Mouse (Mus musculus): ENCODE measurements around the gene Fam228a. TPM values are rescaled to one million over a fixed set of nuclear protein-coding genes. Genes with fewer than 3 reads are reported as not detected.

The Fam228a gene
- polyA plus RNA-seq, 1 experiment from 2014 or later = 1.1 TPM

DNA sequence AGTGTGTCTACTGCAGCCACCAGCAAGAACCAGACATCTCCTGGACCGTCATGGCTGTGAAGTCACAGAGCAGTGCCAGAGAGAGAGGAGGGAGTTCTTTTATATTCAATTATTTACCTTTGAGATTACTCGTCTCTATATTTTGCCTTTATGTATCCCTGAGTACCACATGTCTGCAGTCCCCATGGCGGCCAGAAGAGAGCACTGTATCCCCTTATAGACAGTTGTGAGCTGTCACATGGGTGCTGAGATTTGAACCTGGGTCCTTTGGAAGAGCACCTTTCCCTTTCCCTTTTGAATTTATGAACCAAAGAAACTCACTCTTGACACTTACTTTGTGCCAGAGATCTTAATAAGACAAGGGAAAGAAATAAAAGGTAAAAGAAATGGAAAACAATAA is 9.1 kb downstream of the Fam228a start:
- no peaks in the 10 kb centered on the region for H3K9me3 ChIP-seq (ENCODE audit: control insufficient read depth, low read length)
- no peak overlapping the region for H3K9ac ChIP-seq
- no peak for DNase-seq (ENCODE audit: low spot score)
- H3K4me3 ChIP-seq (replicated peaks; ENCODE audit: low read length) = no peak overlapping the region
- no peak for ATAC-seq (ENCODE audit: low FRiP score)
- H3K4me2 ChIP-seq (replicated peaks) = no peak overlapping the region
- 92% methylated on average over 3 of the region's 3 CpGs for WGBS
- no peaks in the 10 kb centered on the region for H3K4me1 ChIP-seq (replicated peaks; ENCODE audit: control insufficient read depth, insufficient read depth, low read length)
- no peaks in the 10 kb centered on the region for H3K27me3 ChIP-seq (ENCODE audit: control insufficient read depth, insufficient read depth, low read length)
- no peaks in the 10 kb centered on the region for H3K36me3 ChIP-seq (replicated peaks; ENCODE audit: control insufficient read depth, insufficient read depth)
- H3K27ac ChIP-seq = no peak overlapping the region

DNA sequence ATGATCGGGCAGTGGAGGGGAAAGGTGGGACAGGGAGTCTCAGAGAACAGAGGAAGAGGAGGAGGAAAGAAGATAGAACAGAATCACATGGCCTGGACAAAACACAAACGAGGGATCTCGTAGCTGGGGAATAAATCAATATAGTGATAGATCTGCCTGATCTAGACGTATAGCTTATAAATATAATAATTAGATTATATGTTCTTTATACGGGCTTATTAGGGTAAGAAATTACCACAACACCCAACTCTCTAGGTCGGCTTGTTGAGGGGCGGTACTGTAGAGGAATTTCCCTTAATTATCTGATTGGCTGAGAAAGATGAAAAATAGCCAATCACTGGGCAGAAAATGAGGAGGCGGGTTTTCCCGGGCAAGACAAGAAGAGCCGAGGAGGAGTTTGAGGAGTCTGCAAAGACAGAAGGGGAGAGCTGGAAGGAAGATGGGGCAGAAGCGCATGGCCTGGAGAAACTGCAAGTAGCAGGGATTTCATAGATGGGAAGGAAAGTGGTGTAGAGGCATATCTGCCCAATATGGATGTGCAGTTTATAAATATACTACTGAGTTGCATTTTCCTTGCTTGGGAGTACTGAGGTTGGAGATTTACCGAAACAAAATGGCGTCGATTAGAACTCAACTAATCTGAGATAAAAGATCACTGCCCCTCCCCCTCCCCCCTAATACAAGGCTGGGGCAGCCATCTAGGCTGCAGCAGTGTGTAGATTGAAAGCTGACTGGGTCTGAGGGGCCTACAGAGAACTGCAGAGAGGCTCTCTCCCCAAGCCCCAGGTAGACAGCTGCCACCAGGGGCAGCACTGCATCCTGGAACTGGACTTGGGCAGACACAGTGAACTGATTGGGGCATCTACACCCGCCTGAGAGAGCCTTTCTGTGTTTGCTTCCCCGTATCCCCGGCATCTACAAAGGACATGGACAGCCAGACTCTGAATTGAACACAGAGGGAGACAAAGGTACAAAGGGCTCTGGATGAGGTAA is 18.2 kb downstream of the Fam228a start:
- ATAC-seq (ENCODE audit: low FRiP score) (no peak), DNase-seq (ENCODE audit: low spot score) (no peak)
- WGBS = 81% methylated on average over 17 of the region's 17 CpGs
- Histone ChIP-seq H3K27me3 (ENCODE audit: control insufficient read depth, insufficient read depth, low read length) (no peaks in the 10 kb centered on the region), H3K4me1 (replicated peaks; ENCODE audit: control insufficient read depth, insufficient read depth, low read length) (no peaks in the 10 kb centered on the region), H3K4me2 (replicated peaks) (no peak overlapping the region), H3K9ac (no peak overlapping the region), H3K9me3 (ENCODE audit: control insufficient read depth, low read length) (no peaks in the 10 kb centered on the region), H3K4me3 (replicated peaks; ENCODE audit: low read length) (no peak overlapping the region), H3K36me3 (replicated peaks; ENCODE audit: control insufficient read depth, insufficient read depth) (no peaks in the 10 kb centered on the region), H3K27ac (no peak overlapping the region)

DNA sequence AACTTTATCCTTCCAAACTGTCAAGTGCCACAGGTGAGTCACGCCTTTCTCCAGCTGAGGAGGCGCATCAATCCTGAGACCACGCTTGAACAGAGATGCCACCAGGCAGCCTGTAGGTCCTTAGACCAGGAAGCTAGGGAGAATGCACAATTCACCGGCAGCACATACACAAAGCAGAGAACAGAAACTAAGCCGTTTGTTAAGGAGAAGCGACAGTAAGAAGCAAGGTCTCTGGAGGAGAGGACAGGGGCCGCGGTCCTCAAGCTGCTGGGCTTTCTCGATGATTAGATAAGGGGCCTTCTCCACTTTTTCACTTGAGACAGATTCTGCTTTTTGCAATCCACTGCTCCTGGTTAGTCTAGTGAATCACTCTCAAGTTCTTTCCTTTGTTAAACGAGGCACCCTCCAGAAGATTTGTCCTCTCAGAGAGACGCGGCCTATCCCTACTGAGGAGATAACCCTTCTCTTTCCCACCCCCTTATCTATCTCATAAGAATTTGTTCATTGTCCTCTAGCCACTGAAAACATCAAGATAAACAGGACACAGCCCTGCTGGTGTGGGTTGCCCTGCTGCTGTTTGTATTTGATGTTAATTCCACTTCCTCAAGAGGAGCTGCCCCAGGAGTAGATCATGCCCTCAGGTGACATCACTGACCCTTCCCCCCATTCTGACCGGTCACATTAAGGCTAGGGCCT is 19.0 kb downstream of the Fam228a start:
- Histone ChIP-seq H3K27ac (no peak overlapping the region), H3K27me3 (ENCODE audit: control insufficient read depth, insufficient read depth, low read length) (no peaks in the 10 kb centered on the region), H3K4me1 (replicated peaks; ENCODE audit: control insufficient read depth, insufficient read depth, low read length) (no peaks in the 10 kb centered on the region), H3K4me2 (replicated peaks) (no peak overlapping the region), H3K4me3 (replicated peaks; ENCODE audit: low read length) (no peak overlapping the region), H3K9ac (no peak overlapping the region), H3K9me3 (ENCODE audit: control insufficient read depth, low read length) (no peaks in the 10 kb centered on the region), H3K36me3 (replicated peaks; ENCODE audit: control insufficient read depth, insufficient read depth) (peaks cover 5% of the 10 kb centered on the region; the same call in 1 of the 2 replicates)
- DNase-seq (ENCODE audit: low spot score) = no peak
- ATAC-seq (ENCODE audit: low FRiP score) = no peak
- WGBS = 88% methylated on average over 13 of the region's 13 CpGs

DNA sequence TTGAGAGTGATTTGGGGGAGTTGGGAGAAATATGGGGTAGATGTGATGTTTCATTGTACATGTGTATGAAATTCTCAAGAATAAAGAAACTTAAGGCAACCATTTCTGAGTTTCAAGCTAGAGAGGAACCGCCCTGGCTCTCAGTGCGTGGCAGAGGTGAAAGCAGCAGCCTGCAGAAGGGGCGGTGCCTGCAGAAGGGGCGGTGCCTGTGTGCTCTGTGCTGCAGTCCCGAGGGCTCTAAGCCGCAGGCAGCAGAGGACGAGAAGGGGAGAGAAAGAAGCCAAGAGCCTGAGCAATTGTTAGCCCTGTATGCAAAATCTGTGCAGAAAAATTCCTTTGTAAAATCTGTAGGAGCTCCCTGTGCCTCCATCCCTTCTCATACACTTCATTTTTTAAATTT is 20.8 kb downstream of the Fam228a start:
- ATAC-seq (ENCODE audit: low FRiP score) = no peak
- H3K4me3 ChIP-seq (replicated peaks; ENCODE audit: low read length) = no peak overlapping the region
- H3K9me3 ChIP-seq (ENCODE audit: control insufficient read depth, low read length) = no peaks in the 10 kb centered on the region
- H3K27ac ChIP-seq = no peak overlapping the region
- no peak overlapping the region for H3K9ac ChIP-seq
- no peak for DNase-seq (ENCODE audit: low spot score)
- no peaks in the 10 kb centered on the region for H3K4me1 ChIP-seq (replicated peaks; ENCODE audit: control insufficient read depth, insufficient read depth, low read length)
- WGBS = 11% methylated on average over 7 of the region's 7 CpGs
- H3K36me3 ChIP-seq (replicated peaks; ENCODE audit: control insufficient read depth, insufficient read depth) = peaks cover 19% of the 10 kb centered on the region
- no peaks in the 10 kb centered on the region for H3K27me3 ChIP-seq (ENCODE audit: control insufficient read depth, insufficient read depth, low read length)
- no peak overlapping the region for H3K4me2 ChIP-seq (replicated peaks)

DNA sequence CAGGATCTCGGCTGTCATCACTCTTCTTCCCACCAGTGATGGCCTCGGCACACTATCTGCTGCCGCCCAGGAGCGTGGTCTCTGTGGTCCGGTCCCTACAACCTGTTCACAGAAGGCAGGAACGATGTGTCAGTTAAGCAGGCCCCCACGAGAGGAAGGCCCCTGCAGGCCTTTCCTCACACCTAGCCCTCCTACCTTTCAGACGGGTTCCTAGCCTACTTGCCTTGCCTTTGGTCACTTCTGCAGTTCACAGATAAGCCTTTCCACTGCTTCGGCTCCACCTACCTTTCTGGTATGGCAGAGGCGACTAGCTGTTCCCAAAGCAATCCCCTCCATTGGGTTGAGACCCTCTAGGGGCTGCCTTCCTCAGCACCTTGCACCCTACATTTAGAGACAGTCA is 22.6 kb downstream of the Fam228a start:
- no peak overlapping the region for H3K4me3 ChIP-seq (replicated peaks; ENCODE audit: low read length)
- DNase-seq (ENCODE audit: low spot score) = no peak
- WGBS = 76% methylated on average over 10 of the region's 10 CpGs
- H3K4me2 ChIP-seq (replicated peaks) = no peak overlapping the region
- H3K27me3 ChIP-seq (ENCODE audit: control insufficient read depth, insufficient read depth, low read length) = no peaks in the 10 kb centered on the region
- no peak overlapping the region for H3K27ac ChIP-seq
- ATAC-seq (ENCODE audit: low FRiP score) = no peak
- H3K4me1 ChIP-seq (replicated peaks; ENCODE audit: control insufficient read depth, insufficient read depth, low read length) = no peaks in the 10 kb centered on the region
- no peak overlapping the region for H3K9ac ChIP-seq
- no peaks in the 10 kb centered on the region for H3K9me3 ChIP-seq (ENCODE audit: control insufficient read depth, low read length)
- H3K36me3 ChIP-seq (replicated peaks; ENCODE audit: control insufficient read depth, insufficient read depth) = peaks cover 30% of the 10 kb centered on the region

DNA sequence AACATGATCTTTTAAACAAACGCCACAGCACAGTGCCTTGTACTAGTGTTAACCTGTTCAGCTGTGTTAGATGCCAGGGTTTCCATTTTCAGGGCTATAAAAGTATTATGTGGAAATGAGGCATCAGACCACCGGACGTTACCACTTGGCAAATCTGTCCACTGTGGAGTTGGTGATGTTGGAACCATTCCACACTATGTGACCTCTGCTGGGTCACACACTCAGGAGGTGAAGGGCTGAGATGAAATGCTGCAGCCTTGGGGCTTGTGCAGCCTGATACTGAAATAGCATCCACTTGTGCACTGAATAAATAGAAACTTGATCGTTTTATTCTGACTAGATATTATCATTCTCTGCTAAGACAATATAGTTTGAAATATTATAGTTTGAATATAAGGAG is 24.9 kb downstream of the Fam228a start:
- H3K4me2 ChIP-seq (replicated peaks) = no peak overlapping the region
- no peaks in the 10 kb centered on the region for H3K27me3 ChIP-seq (ENCODE audit: control insufficient read depth, insufficient read depth, low read length)
- H3K4me3 ChIP-seq (replicated peaks; ENCODE audit: low read length) = no peak overlapping the region
- no peak for DNase-seq (ENCODE audit: low spot score)
- ATAC-seq (ENCODE audit: low FRiP score) = no peak
- H3K9ac ChIP-seq = no peak overlapping the region
- H3K36me3 ChIP-seq (replicated peaks; ENCODE audit: control insufficient read depth, insufficient read depth) = peaks cover 38% of the 10 kb centered on the region
- H3K27ac ChIP-seq = no peak overlapping the region
- no peaks in the 10 kb centered on the region for H3K4me1 ChIP-seq (replicated peaks; ENCODE audit: control insufficient read depth, insufficient read depth, low read length)
- WGBS = 88% methylated on average over 4 of the region's 4 CpGs
- no peaks in the 10 kb centered on the region for H3K9me3 ChIP-seq (ENCODE audit: control insufficient read depth, low read length)

DNA sequence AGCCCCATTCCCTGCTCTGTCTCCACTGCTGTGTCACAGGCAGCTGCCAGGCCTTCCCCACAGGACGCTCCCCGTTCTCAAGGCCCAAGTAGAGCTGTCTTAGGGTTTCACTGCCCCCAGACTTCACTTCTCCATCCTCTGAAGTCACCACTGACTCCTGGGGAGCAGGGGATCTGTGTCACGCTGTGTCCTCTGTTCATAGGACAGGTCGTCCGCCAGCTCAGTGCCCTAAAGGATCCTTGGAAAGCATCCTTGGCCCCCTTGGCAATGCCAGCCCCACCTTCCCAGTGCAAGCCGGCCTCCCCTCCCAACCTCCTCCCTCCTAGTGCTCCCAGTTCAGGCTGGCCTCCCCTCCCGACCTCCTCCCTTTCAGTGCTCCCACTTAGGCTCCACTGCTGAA is 28.3 kb downstream of the Fam228a start:
- Histone ChIP-seq H3K4me3 (replicated peaks; ENCODE audit: low read length) (no peak overlapping the region), H3K27ac (no peak overlapping the region), H3K27me3 (ENCODE audit: control insufficient read depth, insufficient read depth, low read length) (no peaks in the 10 kb centered on the region), H3K9me3 (ENCODE audit: control insufficient read depth, low read length) (no peaks in the 10 kb centered on the region), H3K9ac (no peak overlapping the region), H3K4me2 (replicated peaks) (no peak overlapping the region), H3K4me1 (replicated peaks; ENCODE audit: control insufficient read depth, insufficient read depth, low read length) (no peaks in the 10 kb centered on the region), H3K36me3 (replicated peaks; ENCODE audit: control insufficient read depth, insufficient read depth) (peaks cover 61% of the 10 kb centered on the region)
- WGBS = 91% methylated on average over 7 of the region's 7 CpGs
- DNase-seq (ENCODE audit: low spot score) (no peak), ATAC-seq (ENCODE audit: low FRiP score) (no peak)

DNA sequence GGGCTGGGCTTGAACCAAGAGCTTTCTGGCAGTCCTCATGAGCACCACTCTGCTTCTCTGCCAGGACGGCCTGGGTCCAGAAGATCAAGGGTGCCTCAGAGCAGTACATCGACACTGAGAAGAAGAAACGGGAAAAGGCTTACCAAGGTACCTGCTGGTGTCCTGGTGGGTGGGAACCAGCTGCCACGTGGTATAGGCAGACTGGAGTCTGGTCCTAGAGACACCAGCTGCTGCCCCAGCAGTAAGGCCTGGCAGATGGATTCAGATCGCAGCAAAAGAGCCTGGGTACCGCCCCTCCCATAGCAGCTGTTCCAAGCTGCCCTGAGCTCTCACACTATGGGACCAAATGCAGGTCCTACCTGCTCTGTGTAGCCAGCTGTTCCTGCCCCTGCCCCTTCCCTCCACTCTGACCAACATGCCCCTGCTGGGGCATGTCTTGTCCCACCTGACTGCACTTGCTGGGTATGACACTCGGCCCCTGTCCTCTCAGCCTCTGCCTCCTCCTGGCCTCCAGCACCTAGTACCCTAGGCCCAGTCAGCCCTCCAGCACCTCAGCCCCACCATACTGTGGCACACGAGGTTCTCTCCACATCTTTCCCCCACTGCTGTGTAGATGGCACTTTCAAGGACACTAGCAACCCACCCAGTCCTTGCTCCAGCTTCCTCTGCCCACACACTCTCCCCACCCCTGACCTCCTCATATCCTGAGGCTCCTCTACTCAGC is 29.2 kb downstream of the Fam228a start:
- Histone ChIP-seq H3K36me3 (replicated peaks; ENCODE audit: control insufficient read depth, insufficient read depth) (peaks cover 55% of the 10 kb centered on the region), H3K4me2 (replicated peaks) (no peak overlapping the region), H3K27me3 (ENCODE audit: control insufficient read depth, insufficient read depth, low read length) (no peaks in the 10 kb centered on the region), H3K27ac (no peak overlapping the region), H3K9me3 (ENCODE audit: control insufficient read depth, low read length) (no peaks in the 10 kb centered on the region), H3K4me3 (replicated peaks; ENCODE audit: low read length) (no peak overlapping the region), H3K4me1 (replicated peaks; ENCODE audit: control insufficient read depth, insufficient read depth, low read length) (no peaks in the 10 kb centered on the region), H3K9ac (no peak overlapping the region)
- WGBS = 65% methylated on average over 8 of the region's 8 CpGs
- no peak for ATAC-seq (ENCODE audit: low FRiP score)
- no peak for DNase-seq (ENCODE audit: low spot score)

DNA sequence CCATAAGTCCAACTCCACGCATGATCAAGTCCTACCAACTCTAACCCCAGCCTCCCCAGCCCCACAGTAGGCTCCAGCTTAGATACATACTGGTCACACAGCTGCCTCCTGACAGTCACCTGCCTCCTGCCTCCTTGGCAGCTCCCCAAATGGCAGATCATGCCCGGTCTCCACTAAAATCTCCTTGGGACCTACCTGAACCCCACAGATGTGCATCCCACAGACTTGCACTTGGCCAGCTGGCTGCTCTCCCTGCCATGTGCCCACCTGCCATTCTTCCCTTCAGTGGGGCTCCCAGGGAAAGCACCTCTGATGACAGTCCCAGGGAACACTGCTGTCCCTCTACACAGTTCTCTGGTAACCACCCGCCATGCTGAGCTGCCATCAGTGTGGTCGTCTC is 29.9 kb downstream of the Fam228a start:
- no peak for ATAC-seq (ENCODE audit: low FRiP score)

More for the DNA sequence above, 29.9 kb downstream of the Fam228a start:
- no peaks in the 10 kb centered on the region for H3K4me1 ChIP-seq (replicated peaks; ENCODE audit: control insufficient read depth, insufficient read depth, low read length)
- 85% methylated on average over 4 of the region's 4 CpGs for WGBS
- H3K9ac ChIP-seq = no peak overlapping the region
- no peak overlapping the region for H3K4me2 ChIP-seq (replicated peaks)
- H3K36me3 ChIP-seq (replicated peaks; ENCODE audit: control insufficient read depth, insufficient read depth) = peaks cover 51% of the 10 kb centered on the region
- H3K27ac ChIP-seq = no peak overlapping the region
- H3K4me3 ChIP-seq (replicated peaks; ENCODE audit: low read length) = no peak overlapping the region
- no peaks in the 10 kb centered on the region for H3K27me3 ChIP-seq (ENCODE audit: control insufficient read depth, insufficient read depth, low read length)
- no peak for DNase-seq (ENCODE audit: low spot score)
- no peaks in the 10 kb centered on the region for H3K9me3 ChIP-seq (ENCODE audit: control insufficient read depth, low read length)
